Mouse (Mus musculus): Measurements from ENCODE around the gene Rin1. TPM values are rescaled to one million over a fixed set of nuclear protein-coding genes. Genes with fewer than 3 reads are reported as not detected.

Rin1 gene
- polyA plus RNA-seq, 1 experiment from 2014 or later: 5.9 TPM

DNA sequence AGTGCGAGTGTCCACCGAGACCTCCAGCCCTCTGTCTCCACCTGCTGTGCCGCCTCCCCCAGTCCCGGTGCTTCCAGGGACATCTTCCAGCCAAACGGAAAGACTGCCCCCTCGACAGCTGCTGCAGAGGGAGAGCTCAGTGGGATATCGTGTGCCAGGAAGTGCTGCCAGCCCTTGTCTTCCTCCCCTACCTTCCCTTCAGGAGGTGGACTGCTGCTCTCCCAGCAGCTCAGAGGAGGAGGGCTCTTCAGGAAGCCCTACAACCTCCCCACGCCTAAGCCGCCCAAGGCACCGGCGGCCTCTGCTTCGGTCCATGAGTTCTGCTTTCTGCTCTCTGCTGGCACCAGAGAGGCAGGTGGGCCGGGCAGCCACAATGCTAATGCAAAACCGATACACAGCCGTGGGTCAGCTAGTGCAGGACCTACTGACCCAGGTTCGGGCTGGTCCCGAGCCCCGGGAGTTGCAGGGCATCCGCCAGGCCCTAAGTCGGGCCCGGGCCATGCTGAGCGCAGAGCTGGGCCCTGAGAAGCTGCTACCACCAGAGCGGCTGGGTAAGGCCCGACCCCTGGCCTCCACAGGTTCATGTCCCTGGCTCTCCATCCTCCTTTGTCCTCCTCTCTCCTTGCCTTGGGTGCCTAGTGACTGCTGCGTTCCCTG is 2.0 kb downstream of the Rin1 start:
- no peak overlapping the region for H3K9ac ChIP-seq
- H3K4me3 ChIP-seq (ENCODE audit: low read depth, low read length): peak overlapping the region; percentile 4; the same call in 1 of the 2 replicates
- TF ChIP-seq CTCF (IDR thresholded peaks at IDR 0.05; ENCODE audit: low read depth): no peak
- H3K9me3 ChIP-seq (ENCODE audit: low read depth, low read length): no peaks in the 10 kb centered on the region
- DNase-seq (no peak), ATAC-seq (ENCODE audit: insufficient read depth) (no peak)
- H3K27ac ChIP-seq (ENCODE audit: low read depth): no peak overlapping the region
- 32% methylated on average over 25 of the region's 25 CpGs for WGBS
- peaks cover 19% of the 10 kb centered on the region for H3K27me3 ChIP-seq (ENCODE audit: insufficient read depth, low read length)
- 0 out of 2 replicates have a peak, but pooled peaks cover 5% of the 10 kb centered on the region for H3K4me1 ChIP-seq (ENCODE audit: insufficient read depth)
- peaks cover 22% of the 10 kb centered on the region for H3K36me3 ChIP-seq (ENCODE audit: insufficient read depth)
- peak overlapping the region; percentile 56; the same call in 1 of the 2 replicates for H3K4me2 ChIP-seq

DNA sequence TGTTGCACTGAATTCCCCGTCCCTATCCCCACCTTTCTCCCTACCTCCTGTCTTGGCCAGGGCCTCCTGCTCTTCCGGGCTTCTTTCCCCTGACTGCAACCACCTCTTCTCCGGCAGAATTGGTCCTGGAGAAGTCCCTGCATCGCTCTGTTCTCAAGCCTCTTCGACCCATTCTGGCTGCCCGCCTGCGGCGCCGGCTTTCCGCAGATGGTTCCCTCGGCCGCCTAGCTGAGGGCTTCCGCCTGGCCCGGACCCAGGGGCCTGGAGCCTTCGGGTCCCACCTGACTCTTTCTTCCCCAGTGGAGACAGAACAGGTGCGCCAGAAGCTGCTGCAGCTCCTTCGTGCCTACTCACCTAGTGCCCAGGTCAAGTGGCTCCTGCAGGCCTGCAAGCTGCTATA is 2.6 kb downstream of the Rin1 start:
- DNase-seq (no peak), ATAC-seq (ENCODE audit: insufficient read depth) (no peak)
- no peak for TF ChIP-seq CTCF (IDR thresholded peaks at IDR 0.05; ENCODE audit: low read depth)
- peaks cover 17% of the 10 kb centered on the region for H3K36me3 ChIP-seq (ENCODE audit: insufficient read depth)
- H3K9ac ChIP-seq: no peak overlapping the region
- WGBS: 55% methylated on average over 17 of the region's 17 CpGs
- H3K27ac ChIP-seq (ENCODE audit: low read depth): no peak overlapping the region
- H3K4me3 ChIP-seq (ENCODE audit: low read depth, low read length): 0 out of 2 replicates have a peak overlapping the region, but pooled peaks have one; percentile 4
- H3K4me1 ChIP-seq (ENCODE audit: insufficient read depth): peaks cover 8% of the 10 kb centered on the region; the same call in 1 of the 2 replicates
- H3K4me2 ChIP-seq: no peak overlapping the region
- H3K27me3 ChIP-seq (ENCODE audit: insufficient read depth, low read length): peaks cover 19% of the 10 kb centered on the region
- no peaks in the 10 kb centered on the region for H3K9me3 ChIP-seq (ENCODE audit: low read depth, low read length)

DNA sequence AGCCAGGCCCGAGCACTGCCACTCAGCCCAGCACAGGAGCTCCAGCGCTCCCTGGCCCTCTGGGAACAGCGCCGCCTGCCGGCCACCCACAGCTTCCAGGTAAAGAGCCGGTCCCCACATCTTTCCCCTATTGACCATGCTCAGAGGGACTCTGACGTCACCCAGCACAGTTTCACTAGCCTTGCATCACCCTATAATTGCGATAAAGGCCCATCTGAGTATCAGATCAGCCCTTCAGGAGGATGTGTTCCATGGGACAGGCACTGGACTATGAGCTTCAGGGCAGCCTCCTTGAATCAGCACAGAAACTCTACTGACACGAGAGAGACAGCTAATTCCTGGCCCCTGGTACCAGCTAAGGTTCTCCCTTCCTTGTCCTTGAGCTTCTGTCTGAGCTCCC is 3.6 kb downstream of the Rin1 start:
- Histone ChIP-seq H3K4me2 (no peak overlapping the region), H3K9me3 (ENCODE audit: low read depth, low read length) (no peaks in the 10 kb centered on the region), H3K27ac (ENCODE audit: low read depth) (no peak overlapping the region), H3K4me3 (ENCODE audit: low read depth, low read length) (no peak overlapping the region), H3K36me3 (ENCODE audit: insufficient read depth) (peaks cover 8% of the 10 kb centered on the region; the same call in 1 of the 2 replicates), H3K27me3 (ENCODE audit: insufficient read depth, low read length) (peaks cover 19% of the 10 kb centered on the region), H3K9ac (no peak overlapping the region), H3K4me1 (ENCODE audit: insufficient read depth) (peaks cover 17% of the 10 kb centered on the region)
- ATAC-seq (ENCODE audit: insufficient read depth) (no peak), DNase-seq (peak; percentile 65)
- peak; percentile 87 for TF ChIP-seq CTCF (IDR thresholded peaks at IDR 0.05; ENCODE audit: low read depth)
- WGBS: 13% methylated on average over 9 of the region's 9 CpGs

DNA sequence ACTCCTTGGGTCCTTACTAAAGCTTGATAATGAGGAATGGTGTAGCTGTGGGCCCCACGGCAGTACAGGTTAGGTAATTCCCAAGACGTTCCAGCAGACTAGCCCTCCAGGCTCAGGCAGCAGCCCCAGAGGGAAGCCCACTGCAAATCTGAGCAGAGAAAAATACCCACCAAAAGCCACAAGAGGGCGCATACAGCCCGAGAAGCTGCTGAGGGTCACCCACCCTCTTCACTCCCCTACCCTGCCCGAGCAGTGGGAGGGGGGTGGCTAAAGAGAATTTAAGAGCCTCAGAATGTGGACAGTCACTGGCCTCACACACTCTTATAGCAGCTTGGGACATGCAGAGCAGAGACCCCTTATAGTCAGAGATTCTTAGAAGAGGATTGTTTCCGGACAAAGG is 6.0 kb downstream of the Rin1 start:
- TF ChIP-seq CTCF (IDR thresholded peaks at IDR 0.05; ENCODE audit: low read depth): peak; percentile 85
- Histone ChIP-seq H3K27me3 (ENCODE audit: insufficient read depth, low read length) (peaks cover 18% of the 10 kb centered on the region), H3K4me1 (ENCODE audit: insufficient read depth) (peaks cover 37% of the 10 kb centered on the region), H3K9me3 (ENCODE audit: low read depth, low read length) (no peaks in the 10 kb centered on the region), H3K4me3 (ENCODE audit: low read depth, low read length) (no peak overlapping the region), H3K27ac (ENCODE audit: low read depth) (no peak overlapping the region), H3K36me3 (ENCODE audit: insufficient read depth) (0 out of 2 replicates have a peak, but pooled peaks cover 3% of the 10 kb centered on the region), H3K4me2 (0 out of 2 replicates have a peak overlapping the region, but pooled peaks have one; percentile 16), H3K9ac (no peak overlapping the region)
- DNase-seq (peak; percentile 90), ATAC-seq (ENCODE audit: insufficient read depth) (peak; percentile 4; the same call in 1 of the 2 replicates)
- WGBS: 8% methylated on average over 6 of the region's 6 CpGs

DNA sequence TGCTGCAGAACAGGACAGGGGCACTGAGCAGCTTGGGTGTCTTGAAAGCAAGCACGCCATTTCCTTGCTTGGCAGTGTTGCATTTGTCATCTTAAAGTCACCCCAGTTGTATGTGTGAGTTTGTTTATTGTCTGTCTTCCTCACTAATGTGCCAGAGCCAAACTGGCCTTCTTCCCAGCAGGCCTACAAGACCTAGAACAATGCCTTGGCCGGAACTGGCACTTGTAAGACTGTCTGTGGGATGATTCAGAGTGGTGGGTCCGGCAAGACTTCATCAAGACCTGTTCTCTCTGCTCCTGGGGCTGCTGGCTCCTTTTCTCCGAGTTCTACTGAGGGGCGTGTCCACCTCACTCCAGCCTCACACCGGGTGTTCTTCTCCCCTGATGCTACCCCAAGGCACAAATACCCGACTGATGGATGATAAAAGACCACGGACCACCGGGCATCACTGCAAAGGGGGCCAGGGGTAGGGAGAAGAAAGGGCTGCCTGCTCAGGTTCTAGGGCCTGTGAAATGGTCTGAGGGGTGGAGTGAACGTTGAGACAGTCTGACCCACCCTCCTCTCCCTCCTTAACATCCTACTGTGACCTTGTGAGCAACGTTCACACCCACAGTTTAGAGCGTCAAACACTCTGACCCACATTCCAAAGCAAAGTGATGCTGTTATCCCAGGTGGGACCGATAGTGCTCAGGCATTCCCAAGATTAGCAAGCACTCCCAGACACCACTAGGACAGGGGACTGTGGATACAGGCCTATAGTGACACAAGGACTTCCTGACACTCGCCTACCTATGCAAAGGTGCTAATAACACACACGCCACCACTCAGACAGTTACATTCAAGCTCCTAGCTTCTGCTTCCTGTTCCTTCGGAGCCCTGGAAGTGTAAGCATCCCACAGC is 7.8 kb downstream of the Rin1 start:
- Histone ChIP-seq H3K9me3 (ENCODE audit: low read depth, low read length) (no peaks in the 10 kb centered on the region), H3K4me2 (peak overlapping the region; percentile 4; the same call in 1 of the 2 replicates), H3K4me1 (ENCODE audit: insufficient read depth) (peaks cover 40% of the 10 kb centered on the region), H3K27me3 (ENCODE audit: insufficient read depth, low read length) (peaks cover under 1% of the 10 kb centered on the region; the same call in 1 of the 2 replicates), H3K4me3 (ENCODE audit: low read depth, low read length) (no peak overlapping the region), H3K27ac (ENCODE audit: low read depth) (peak overlapping the region; percentile 90; the same call in 1 of the 2 replicates), H3K9ac (peak overlapping the region; percentile 28; the same call in 1 of the 2 replicates), H3K36me3 (ENCODE audit: insufficient read depth) (no peaks in the 10 kb centered on the region)
- TF ChIP-seq CTCF (IDR thresholded peaks at IDR 0.05; ENCODE audit: low read depth): no peak
- peak; percentile 72 for DNase-seq
- no peak for ATAC-seq (ENCODE audit: insufficient read depth)
- 16% methylated on average over 16 of the region's 16 CpGs for WGBS

DNA sequence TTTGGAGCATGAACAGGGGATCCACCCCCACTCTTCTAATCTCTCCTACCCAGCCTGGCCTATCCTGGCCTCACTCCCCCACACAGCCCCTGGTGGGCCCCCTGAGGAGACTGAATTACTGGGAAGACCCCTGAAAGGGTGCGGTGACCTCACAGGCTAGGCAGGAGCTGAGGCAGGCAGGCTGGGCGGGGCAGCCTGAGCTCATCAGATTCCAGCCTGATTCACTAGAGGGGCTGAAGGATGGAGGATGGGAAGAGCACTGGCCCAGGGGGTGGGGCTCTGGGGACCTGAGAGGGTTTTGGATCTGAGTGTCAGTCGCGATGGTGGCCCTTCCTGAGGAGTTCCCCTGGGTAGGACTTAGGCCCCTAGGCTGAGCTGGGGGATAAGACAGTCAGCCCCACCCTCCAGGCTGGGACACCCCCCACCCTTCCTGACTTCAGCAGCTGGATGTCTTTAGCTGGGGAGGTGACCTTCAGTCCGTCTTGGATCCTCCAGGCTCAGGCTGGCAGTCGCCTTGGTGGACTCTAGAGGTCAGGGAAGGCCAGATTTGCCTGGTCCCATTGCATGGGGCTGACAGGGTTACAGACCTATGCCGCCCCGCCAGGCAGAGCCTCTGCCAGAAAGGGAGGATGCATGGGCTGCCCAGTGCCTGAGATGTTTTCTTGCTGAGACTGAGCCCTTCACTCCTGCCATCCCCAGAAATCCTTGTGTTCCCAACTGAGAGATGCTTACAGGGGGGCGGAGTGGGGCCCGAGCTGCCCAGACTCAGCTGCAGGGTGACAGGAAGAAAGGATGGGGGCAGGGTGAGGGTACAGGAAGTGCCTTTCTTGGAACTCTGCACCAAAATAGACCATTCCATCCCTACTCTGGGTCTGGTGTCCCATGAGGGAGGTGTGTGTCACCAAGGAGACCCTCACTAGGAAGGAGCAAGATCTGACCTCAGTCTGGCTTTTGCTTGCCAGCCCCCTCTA is 8.8 kb downstream of the Rin1 start:
- DNase-seq (peak; percentile 69), ATAC-seq (ENCODE audit: insufficient read depth) (peak; percentile 52)
- H3K27me3 ChIP-seq (ENCODE audit: insufficient read depth, low read length): no peaks in the 10 kb centered on the region
- no peaks in the 10 kb centered on the region for H3K9me3 ChIP-seq (ENCODE audit: low read depth, low read length)
- no peak overlapping the region for H3K4me3 ChIP-seq (ENCODE audit: low read depth, low read length)
- H3K4me2 ChIP-seq: peak overlapping the region; percentile 41
- TF ChIP-seq CTCF (IDR thresholded peaks at IDR 0.05; ENCODE audit: low read depth): no peak
- WGBS: 8% methylated on average over 10 of the region's 10 CpGs
- peak overlapping the region; percentile 28; the same call in 1 of the 2 replicates for H3K9ac ChIP-seq
- peak overlapping the region; percentile 90 for H3K27ac ChIP-seq (ENCODE audit: low read depth)
- no peaks in the 10 kb centered on the region for H3K36me3 ChIP-seq (ENCODE audit: insufficient read depth)
- peaks cover 40% of the 10 kb centered on the region for H3K4me1 ChIP-seq (ENCODE audit: insufficient read depth)
